In genomic region chr6:22674586-22674929, GRCm38 (mm10) we compare ENCODE assay signal across 19 mouse cellular contexts.
"Had no signal": no experiment of that assay in that cellular context is flagged by ENCODE, and none has a peak within 500 bp of the region (broad histone marks: within the 10 kb centered on the region; RNA-seq: fewer than 3 reads in every experiment).

No protein-coding gene starts in this region.

- H3K27ac ChIP-seq: limb, embryonic 10.5 days; limb, embryonic 13.5 days; liver, embryonic 12.5 days; liver, embryonic 15.5 days; lung, embryonic 15.5 days; stomach, postnatal 0 days had no signal

- H3K4me1 ChIP-seq: limb, embryonic 10.5 days; limb, embryonic 13.5 days; liver, embryonic 12.5 days; liver, embryonic 15.5 days; lung, embryonic 15.5 days had no signal

- H3K4me3 ChIP-seq: layer of hippocampus, adult 2 months; limb, embryonic 10.5 days; limb, embryonic 13.5 days; liver, embryonic 12.5 days; liver, embryonic 15.5 days; lung, embryonic 15.5 days; myocyte had no signal

- ATAC-seq: liver, embryonic 12.5 days; midbrain, embryonic 16.5 days had no signal

- H3K9ac ChIP-seq: limb, embryonic 13.5 days; liver, embryonic 12.5 days; liver, embryonic 15.5 days; lung, embryonic 15.5 days had no signal

- H3K9me3 ChIP-seq: limb, embryonic 10.5 days; limb, embryonic 13.5 days; liver, embryonic 12.5 days; liver, embryonic 15.5 days; lung, embryonic 15.5 days had no signal

- H3K4me2 ChIP-seq: limb, embryonic 13.5 days; liver, embryonic 12.5 days; liver, embryonic 15.5 days; lung, embryonic 15.5 days; midbrain, embryonic 11.5 days had no signal

- H3K36me3 ChIP-seq: limb, embryonic 10.5 days; limb, embryonic 13.5 days; liver, embryonic 12.5 days; liver, embryonic 15.5 days; lung, embryonic 15.5 days had no signal

- DNase-seq: kidney, adult 18-20 months; kidney, adult 9 months; kidney, postnatal 25 days; layer of hippocampus, adult 9-11 months; liver; lung, adult 18-20 months; lung, postnatal 10 days; lung, postnatal 4 days; thymus, postnatal 25 days had no signal

- H3K27me3 ChIP-seq: limb, embryonic 13.5 days; liver, embryonic 12.5 days; liver, embryonic 15.5 days; lung, embryonic 15.5 days had no signal
